Mouse (Mus musculus) G1E (cell line): ENCODE measurements around the gene Cltrn.

ENCODE experiments used
- CTCF ChIP-seq: IDR thresholded peaks from 2 replicates; pipeline ENCODE4 v1.5.1; 2012; ENCODE audit warnings: low read depth, low read length, inconsistent platforms, mixed read lengths
- POLR2AphosphoS5 ChIP-seq: IDR thresholded peaks from 2 replicates; pipeline ENCODE4 v1.6.1; 2012; ENCODE audit warnings: low read depth, low read length, inconsistent platforms; ENCODE audit not compliant: insufficient replicate concordance

DNA sequence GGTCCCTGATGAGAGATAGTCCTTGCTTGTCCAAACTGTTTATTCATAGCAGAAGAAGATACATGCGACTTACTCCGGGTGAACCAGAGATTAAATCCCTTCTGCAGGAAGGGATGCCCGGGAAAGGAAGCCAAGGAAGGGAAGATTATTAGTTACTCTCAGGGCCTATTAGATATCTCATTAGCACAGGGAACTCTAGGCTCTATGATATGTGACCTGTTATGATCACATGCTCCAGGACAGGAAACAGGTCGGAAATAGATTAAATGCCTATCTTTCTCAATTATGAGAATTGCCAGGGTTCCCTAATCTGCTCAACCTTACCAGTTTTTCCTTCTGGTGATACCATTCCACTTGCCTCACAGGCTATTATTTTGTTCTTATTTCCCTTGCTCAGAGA, 32.9 kb upstream of the Cltrn start:
- TF ChIP-seq POLR2AphosphoS5 (no peak), CTCF (no peak)
